Mouse (Mus musculus) right cerebral cortex, postnatal 10 days (tissue): ENCODE measurements at regions not wholly inside any gene's neighbourhood (a gene's known extent, or its start where the extent isn't known, plus 50 kb on each side); places are given as distances from the start of the nearest gene placed in this dataset.
A peak's percentile ranks its signal among the peaks of the same experiment; 100 is the strongest.

Source experiments
- DNase-seq, 2 experiments: peaks; one replicate each; pipeline ENCODE4 v3.0.0; 2021; ENCODE audit warnings: low spot score in 2 of 2

- DNase-seq, result peak; percentile 61 to 72
These were observed 490.9 kb downstream of the Prss52 start for GRCm38 (mm10) chr14:64594811-64595522.

GRCm38 (mm10) chr14:64595523-64595889, 491.4 kb downstream of the Prss52 start:
- DNase-seq, result peak; percentile 65 to 83

GRCm38 (mm10) chr14:64595891-64596290, 491.8 kb downstream of the Prss52 start:
- DNase-seq, result peak; percentile 56 to 70

- DNase-seq, result no peak
These were observed 493.1 kb downstream of the Prss52 start for GRCm38 (mm10) chr14:64597218-64597617.
